Mouse (Mus musculus) urinary bladder, adult 18-20 months (tissue): ENCODE measurements around the gene Defb10.
"Not testable (repeated sequence)": the region's sequence is repeated elsewhere in the genome, so short reads cannot be mapped to it uniquely, and the experiment has no call there.

Experiments used
- DNase-seq, 2 experiments: peaks; one replicate each; pipeline ENCODE4 v3.0.0; 2022; ENCODE audit warnings: low spot score in 2 of 2, mixed read lengths in 2 of 2

Gene Defb10

DNA sequence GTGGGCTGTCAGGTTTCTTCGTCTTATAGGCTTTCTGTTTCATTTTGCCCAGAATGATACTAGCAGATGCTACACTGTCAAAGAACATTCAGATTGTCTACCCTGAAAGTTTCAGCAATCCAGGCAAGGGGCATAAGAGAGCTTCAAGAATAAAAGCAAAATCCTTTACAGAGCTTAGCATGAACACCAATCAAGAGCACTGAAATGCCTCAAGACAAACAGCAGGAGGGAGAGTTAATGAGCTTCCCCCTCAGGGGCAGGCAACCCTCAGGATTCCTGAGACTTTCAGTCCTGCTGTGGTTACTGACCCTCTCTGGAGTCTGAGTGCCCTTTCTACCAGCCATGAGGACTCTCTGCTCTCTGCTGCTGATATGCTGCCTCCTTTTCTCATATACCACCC lies at the start of gene Defb10:
Gene Defb10 (plus strand): TSS at position 316 of the 400 bp plus-strand sequence.
- not testable (repeated sequence) for DNase-seq

DNA sequence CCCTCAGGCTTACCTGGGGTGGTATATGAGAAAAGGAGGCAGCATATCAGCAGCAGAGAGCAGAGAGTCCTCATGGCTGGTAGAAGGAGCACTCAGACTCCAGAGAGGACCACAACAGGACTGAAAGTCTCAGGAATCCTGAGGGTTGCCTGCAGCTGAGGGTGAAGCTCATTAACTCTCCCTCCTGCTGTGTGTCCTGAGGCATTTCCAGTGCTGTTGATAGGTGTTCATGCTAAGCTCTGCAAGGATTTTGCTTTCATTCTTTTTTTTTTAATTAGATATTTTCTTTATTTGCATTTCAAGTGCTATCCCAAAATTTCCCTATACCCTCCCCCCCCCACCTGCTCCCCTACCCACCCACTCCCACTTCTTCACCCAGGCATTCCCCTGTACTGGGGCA lies 26.6 kb downstream of the Defb10 start, which contains the start of gene Defb9:
Gene Defb9 (minus strand): TSS at position 101 of the 400 bp plus-strand sequence.
- not testable (repeated sequence) for DNase-seq

DNA sequence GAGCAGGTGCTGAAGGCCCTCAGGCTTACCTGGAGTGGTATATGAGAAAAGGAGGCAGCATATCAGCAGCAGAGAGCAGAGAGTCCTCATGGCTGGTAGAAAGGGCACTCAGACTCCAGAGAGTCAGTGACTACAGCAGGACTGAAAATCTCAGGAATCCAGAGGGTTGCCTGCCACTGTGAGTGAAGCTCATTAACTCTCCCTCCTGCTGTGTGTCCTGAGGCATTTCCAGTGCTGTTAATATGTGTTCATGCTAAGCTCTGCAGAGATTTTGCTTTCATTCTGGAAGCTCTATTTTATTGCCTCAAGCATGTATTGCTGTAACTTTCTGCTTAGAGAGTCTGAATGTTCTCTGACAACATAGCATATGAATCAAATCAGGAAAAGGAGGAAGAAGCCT lies 47.6 kb downstream of the Defb10 start, which contains the start of gene Defb11:
Gene Defb11 (minus strand): TSS at position 123 of the 400 bp plus-strand sequence.
- not testable (repeated sequence) for DNase-seq
